Mouse (Mus musculus) forebrain, embryonic 12.5 days (tissue): Measurements from ENCODE around the gene Elovl2. TPM values are rescaled to one million over a fixed set of nuclear protein-coding genes. Genes with fewer than 3 reads are reported as not detected.
"Not testable (repeated sequence)": the region's sequence is repeated elsewhere in the genome, so short reads cannot be mapped to it uniquely, and the experiment has no call there.

Experiments used
- ATAC-seq: fragments of 200-750 bp; cut with Nextera tagmentation; 2 replicates; pipeline ENCODE4 v1.8.0; 2017; ENCODE audit warnings: moderate TSS enrichment; ENCODE audit not compliant: low FRiP score
- H3K27ac ChIP-seq: fragments of 300-500 bp; sonication (generic); 2 replicates; pipeline ENCODE4 v1.5.1; 2016; ENCODE audit warnings: mild to moderate bottlenecking
- H3K27me3 ChIP-seq: fragments of 300-500 bp; sonication (generic); 2 replicates; pipeline ENCODE4 v1.6.1; 2016; ENCODE audit warnings: mild to moderate bottlenecking
- H3K36me3 ChIP-seq: fragments of 300-500 bp; sonication (generic); replicated peaks from 2 replicates; pipeline ENCODE4 v1.6.1; 2016; ENCODE audit warnings: mild to moderate bottlenecking
- H3K4me1 ChIP-seq: fragments of 300-500 bp; sonication (generic); 2 replicates; pipeline ENCODE4 v1.6.1; 2016
- H3K4me2 ChIP-seq: fragments of 300-500 bp; sonication (generic); 2 replicates; pipeline ENCODE4 v1.6.1; 2016; ENCODE audit warnings: mild to moderate bottlenecking, moderate library complexity
- H3K4me3 ChIP-seq: fragments of 300-500 bp; sonication (generic); replicated peaks from 2 replicates; pipeline ENCODE4 v1.5.1; 2016; ENCODE audit warnings: mild to moderate bottlenecking
- H3K9ac ChIP-seq: fragments of 300-500 bp; sonication (generic); 2 replicates; pipeline ENCODE4 v1.6.1; 2016; ENCODE audit warnings: mild to moderate bottlenecking
- H3K9me3 ChIP-seq: fragments of 300-500 bp; sonication (generic); 2 replicates; pipeline ENCODE4 v1.6.1; 2016
- WGBS: fragments of 180-500 bp; shearing (Covaris S2); methylation state at CpG from one replicate; pipeline ENCODE4 v1.1.7; 2016; 5-methylcytosine and 5-hydroxymethylcytosine counted together
- polyA plus RNA-seq: library from polyadenylated mRNA; unstranded; fragments of >200 nt; fragmentation: Nextera tagmentation; extraction: Ambion mirVana; gene quantifications from 2 replicates; pipeline ENCODE4 v1.2.1, GENCODE M21; 2016

Gene Elovl2
- polyA plus RNA-seq, result 51.6 and 61.4 TPM in 2 replicates

GRCm38 (mm10) chr13:41220304-41220834, at the start of gene Elovl2:
Gene Elovl2, minus strand, starts transcription at chr13:41220405.
- Histone ChIP-seq H3K4me3 (peak within 1 kb of the TSS; percentile 79), H3K36me3 (no peaks in the 10 kb centered on the region), H3K27ac (peak within 1 kb of the TSS; percentile 73), H3K27me3 (no peaks in the 10 kb centered on the region), H3K4me2 (peak within 1 kb of the TSS; percentile 58), H3K4me1 (peaks cover 16% of the 10 kb centered on the region), H3K9me3 (peaks cover 14% of the 10 kb centered on the region), H3K9ac (peak within 1 kb of the TSS; percentile 79)
- peak; percentile 95 for ATAC-seq
- WGBS, result 2% methylated on average over 39 of the region's 77 CpGs

GRCm38 (mm10) chr13:41267827-41268408, 47.7 kb upstream of the Elovl2 start:
- no peaks in the 10 kb centered on the region for H3K36me3 ChIP-seq
- H3K4me1 ChIP-seq, result no peaks in the 10 kb centered on the region
- ATAC-seq, result no peak
- H3K9ac ChIP-seq, result no peak overlapping the region
- H3K4me3 ChIP-seq, result no peak overlapping the region
- H3K4me2 ChIP-seq, result no peak overlapping the region
- WGBS, result 47% methylated on average over 7 of the region's 7 CpGs
- no peak overlapping the region for H3K27ac ChIP-seq
- no peaks in the 10 kb centered on the region for H3K9me3 ChIP-seq
- no peaks in the 10 kb centered on the region for H3K27me3 ChIP-seq

GRCm38 (mm10) chr13:41263304-41264006, 43.2 kb upstream of the Elovl2 start:
- Histone ChIP-seq H3K9ac (no peak overlapping the region), H3K4me2 (no peak overlapping the region), H3K27me3 (no peaks in the 10 kb centered on the region), H3K9me3 (no peaks in the 10 kb centered on the region), H3K4me1 (no peaks in the 10 kb centered on the region), H3K4me3 (no peak overlapping the region), H3K27ac (no peak overlapping the region), H3K36me3 (no peaks in the 10 kb centered on the region)
- WGBS, result 92% methylated on average over 5 of the region's 5 CpGs
- ATAC-seq, result no peak

GRCm38 (mm10) chr13:41261617-41262016, 41.4 kb upstream of the Elovl2 start:
- H3K36me3 ChIP-seq, ATAC-seq, H3K4me2 ChIP-seq, H3K9me3 ChIP-seq, H3K9ac ChIP-seq, H3K27me3 ChIP-seq, H3K4me1 ChIP-seq, H3K4me3 ChIP-seq, H3K27ac ChIP-seq: not testable (repeated sequence)
- WGBS, result 93% methylated on average over 8 of the region's 8 CpGs

GRCm38 (mm10) chr13:41257851-41258250, 37.6 kb upstream of the Elovl2 start:
- Histone ChIP-seq H3K4me1 (no peaks in the 10 kb centered on the region), H3K27ac (no peak overlapping the region), H3K27me3 (no peaks in the 10 kb centered on the region), H3K4me2 (no peak overlapping the region), H3K9me3 (no peaks in the 10 kb centered on the region), H3K4me3 (no peak overlapping the region), H3K36me3 (no peaks in the 10 kb centered on the region), H3K9ac (no peak overlapping the region)
- no peak for ATAC-seq
- 84% methylated on average over 4 of the region's 4 CpGs for WGBS

- Histone ChIP-seq H3K4me1 (0 out of 2 replicates have a peak, but pooled peaks cover 3% of the 10 kb centered on the region), H3K27me3 (no peaks in the 10 kb centered on the region), H3K36me3 (no peaks in the 10 kb centered on the region), H3K27ac (no peak overlapping the region), H3K9me3 (no peaks in the 10 kb centered on the region), H3K4me2 (no peak overlapping the region), H3K4me3 (no peak overlapping the region), H3K9ac (no peak overlapping the region)
- no peak for ATAC-seq
- 90% methylated on average over 3 of the region's 3 CpGs for WGBS
These were observed 36.8 kb upstream of the Elovl2 start for GRCm38 (mm10) chr13:41256962-41257361.

GRCm38 (mm10) chr13:41256126-41256525, 35.9 kb upstream of the Elovl2 start:
- Histone ChIP-seq H3K4me3 (no peak overlapping the region), H3K4me2 (no peak overlapping the region), H3K4me1 (0 out of 2 replicates have a peak, but pooled peaks cover 4% of the 10 kb centered on the region), H3K36me3 (no peaks in the 10 kb centered on the region), H3K9ac (no peak overlapping the region), H3K27ac (no peak overlapping the region), H3K27me3 (no peaks in the 10 kb centered on the region), H3K9me3 (no peaks in the 10 kb centered on the region)
- 74% methylated on average over 5 of the region's 5 CpGs for WGBS
- no peak for ATAC-seq

- ATAC-seq, result no peak
- H3K9ac ChIP-seq, result no peak overlapping the region
- H3K36me3 ChIP-seq, result no peaks in the 10 kb centered on the region
- H3K4me3 ChIP-seq, result no peak overlapping the region
- whole genome bisulfite sequencing, result 89% methylated on average over 7 of the region's 7 CpGs
- H3K9me3 ChIP-seq, result no peaks in the 10 kb centered on the region
- no peak overlapping the region for H3K27ac ChIP-seq
- no peak overlapping the region for H3K4me2 ChIP-seq
- H3K27me3 ChIP-seq, result no peaks in the 10 kb centered on the region
- 0 out of 2 replicates have a peak, but pooled peaks cover 7% of the 10 kb centered on the region for H3K4me1 ChIP-seq
These were observed 32.5 kb upstream of the Elovl2 start for GRCm38 (mm10) chr13:41252736-41253135.

- no peak overlapping the region for H3K4me3 ChIP-seq
- no peaks in the 10 kb centered on the region for H3K9me3 ChIP-seq
- H3K4me1 ChIP-seq, result 0 out of 2 replicates have a peak, but pooled peaks cover 7% of the 10 kb centered on the region
These were observed 31.9 kb upstream of the Elovl2 start for GRCm38 (mm10) chr13:41252141-41252540.

GRCm38 (mm10) chr13:41251667-41252066, 31.5 kb upstream of the Elovl2 start:
- Histone ChIP-seq H3K9ac (no peak overlapping the region), H3K4me2 (no peak overlapping the region), H3K4me3 (no peak overlapping the region), H3K27me3 (no peaks in the 10 kb centered on the region), H3K36me3 (no peaks in the 10 kb centered on the region), H3K4me1 (0 out of 2 replicates have a peak, but pooled peaks cover 7% of the 10 kb centered on the region), H3K9me3 (no peaks in the 10 kb centered on the region), H3K27ac (no peak overlapping the region)
- WGBS, result 82% methylated on average over 5 of the region's 5 CpGs
- ATAC-seq, result no peak

More at GRCm38 (mm10) chr13:41252141-41252540, 31.9 kb upstream of the Elovl2 start:
- no peak overlapping the region for H3K4me2 ChIP-seq
- H3K36me3 ChIP-seq, result no peaks in the 10 kb centered on the region
- no peaks in the 10 kb centered on the region for H3K27me3 ChIP-seq
- WGBS, result 87% methylated on average over 6 of the region's 6 CpGs
- no peak overlapping the region for H3K27ac ChIP-seq
- ATAC-seq, result no peak
- no peak overlapping the region for H3K9ac ChIP-seq

GRCm38 (mm10) chr13:41251232-41251631, 31.0 kb upstream of the Elovl2 start:
- H3K9ac ChIP-seq, H3K36me3 ChIP-seq, H3K9me3 ChIP-seq, H3K4me2 ChIP-seq, H3K4me1 ChIP-seq, ATAC-seq, H3K4me3 ChIP-seq, H3K27ac ChIP-seq, H3K27me3 ChIP-seq: not testable (repeated sequence)
- 90% methylated on average over 5 of the region's 5 CpGs for WGBS

GRCm38 (mm10) chr13:41250318-41250981, 30.2 kb upstream of the Elovl2 start:
- H3K4me1 ChIP-seq, result 0 out of 2 replicates have a peak, but pooled peaks cover 7% of the 10 kb centered on the region
- no peaks in the 10 kb centered on the region for H3K9me3 ChIP-seq
- WGBS, result 2% methylated on average over 27 of the region's 27 CpGs
- no peaks in the 10 kb centered on the region for H3K27me3 ChIP-seq
- peak overlapping the region; percentile 79 for H3K9ac ChIP-seq
- no peaks in the 10 kb centered on the region for H3K36me3 ChIP-seq
- peak overlapping the region; percentile 73 for H3K4me2 ChIP-seq
- peak overlapping the region; percentile 77 for H3K4me3 ChIP-seq
- H3K27ac ChIP-seq, result peak overlapping the region; percentile 86
- no peak for ATAC-seq
